Mouse (Mus musculus) MEL (cell line): ENCODE measurements around the gene Uevld.

ENCODE experiments used
- CHD2 ChIP-seq: IDR thresholded peaks from 2 replicates; pipeline ENCODE4 v1.6.1; 2011; ENCODE audit warnings: low read length, improper control_type of control experiment
- CTCF ChIP-seq, 3 experiments: IDR thresholded peaks in 2 of 3; conservative IDR thresholded peaks in 1 of 3; 2 replicates each; pipeline ENCODE4 v1.5.1; 2011 to 2012; ENCODE audit warnings: low read length in 3 of 3, low read depth in 2 of 3, mild to moderate bottlenecking in 2 of 3, improper control_type of control experiment in 1 of 3, inconsistent platforms in 1 of 3, mixed read lengths in 1 of 3, moderate library complexity in 1 of 3; ENCODE audit not compliant: control insufficient read depth in 1 of 3, insufficient read depth in 1 of 3, poor library complexity in 1 of 3, severe bottlenecking in 1 of 3
- EP300 ChIP-seq, 2 experiments: IDR thresholded peaks; 2 replicates each; pipeline ENCODE4 v1.6.1; 2011; ENCODE audit warnings: improper control_type of control experiment in 2 of 2, low read length in 2 of 2, low read depth in 1 of 2, mild to moderate bottlenecking in 1 of 2
- ETS1 ChIP-seq: IDR thresholded peaks from 2 replicates; pipeline ENCODE4 v1.6.1; 2012; ENCODE audit warnings: low read depth, mild to moderate bottlenecking, inconsistent platforms, low read length, improper control_type of control experiment, moderate library complexity
- NELFE ChIP-seq: IDR thresholded peaks from 2 replicates; pipeline ENCODE4 v1.6.1; 2011; ENCODE audit warnings: low read depth, low read length, improper control_type of control experiment
- POLR2A ChIP-seq, 2 experiments: IDR thresholded peaks; 2 replicates each; pipeline ENCODE4 v1.6.1; 2011 to 2012; ENCODE audit warnings: low read length in 2 of 2, mild to moderate bottlenecking in 2 of 2, control low read depth in 1 of 2, improper control_type of control experiment in 1 of 2, low read depth in 1 of 2, moderate library complexity in 1 of 2; ENCODE audit not compliant: control insufficient read depth in 1 of 2, insufficient read depth in 1 of 2, poor library complexity in 1 of 2

- TF ChIP-seq CTCF (IDR thresholded peaks at IDR 0.05 in 2 of 3, conservative IDR thresholded peaks at IDR 0.05 in 1 of 3; ENCODE audit: control insufficient read depth in 1 of 3, insufficient read depth in 1 of 3, low read depth in 2 of 3, low read length in 3 of 3, poor library complexity in 1 of 3, severe bottlenecking in 1 of 3), result no peak
- no peak for TF ChIP-seq EP300 (IDR thresholded peaks at IDR 0.05; ENCODE audit: low read depth in 1 of 2, low read length in 2 of 2)
- TF ChIP-seq POLR2A (IDR thresholded peaks at IDR 0.05; ENCODE audit: control insufficient read depth in 1 of 2, insufficient read depth in 1 of 2, low read depth in 1 of 2, low read length in 2 of 2, poor library complexity in 1 of 2), result no peak
- TF ChIP-seq CHD2, result no peak
- TF ChIP-seq NELFE, result no peak
- TF ChIP-seq ETS1, result no peak
These were observed 27.6 kb upstream of the Uevld start for GRCm38 (mm10) chr7:46985718-46986505.
